Mouse (Mus musculus) ovary, adult 18-20 months (tissue): ENCODE measurements at regions not wholly inside any gene's neighbourhood (a gene's known extent, or its start where the extent isn't known, plus 50 kb on each side); places are given as distances from the start of the nearest gene placed in this dataset.

Experiments used
- DNase-seq: peaks from one replicate; pipeline ENCODE4 v3.0.0; 2022; ENCODE audit warnings: low spot score, mixed read lengths

GRCm38 (mm10) chr1:76919541-76919940 is 595.3 kb downstream of the Epha4 start:
- DNase-seq: no peak

DNA sequence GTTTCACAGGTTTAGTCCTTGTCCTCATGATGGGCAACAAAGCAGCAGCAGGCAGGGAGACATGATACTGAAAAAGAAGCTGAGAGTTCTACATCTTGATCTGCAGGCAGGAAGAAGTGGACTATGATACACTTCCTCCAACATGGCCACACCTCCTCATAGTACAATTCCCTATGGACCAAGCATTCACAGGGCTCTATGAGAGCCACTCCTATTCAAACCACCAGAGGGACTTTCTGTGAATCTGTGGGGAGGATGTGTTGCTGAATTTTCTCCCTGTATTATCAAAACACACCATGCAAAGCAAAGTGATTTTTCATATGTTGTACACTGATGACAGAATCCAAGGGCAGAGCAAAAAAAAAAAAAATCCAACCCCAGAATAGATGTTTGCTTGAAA is 594.3 kb downstream of the Epha4 start:
- DNase-seq: no peak

DNA sequence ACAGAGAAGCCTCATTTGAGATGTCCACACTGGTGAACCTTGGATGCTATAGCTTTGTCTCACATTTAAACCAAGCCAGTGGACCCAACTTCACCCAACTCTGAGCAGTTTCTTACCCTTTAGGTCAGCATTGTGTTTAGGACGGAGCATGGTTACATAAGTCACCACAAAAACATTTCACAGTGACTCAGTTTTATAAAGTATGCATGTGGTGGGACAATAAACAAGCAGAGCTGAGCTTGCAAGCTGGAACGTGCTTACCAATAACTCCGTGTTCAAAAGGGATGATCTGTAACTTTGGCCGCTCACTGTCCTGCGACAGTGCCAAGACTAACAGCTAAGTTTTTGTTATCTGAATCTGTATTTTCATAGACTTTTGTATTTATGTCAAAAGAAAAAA is 587.8 kb downstream of the Epha4 start:
- no peak for DNase-seq

DNA sequence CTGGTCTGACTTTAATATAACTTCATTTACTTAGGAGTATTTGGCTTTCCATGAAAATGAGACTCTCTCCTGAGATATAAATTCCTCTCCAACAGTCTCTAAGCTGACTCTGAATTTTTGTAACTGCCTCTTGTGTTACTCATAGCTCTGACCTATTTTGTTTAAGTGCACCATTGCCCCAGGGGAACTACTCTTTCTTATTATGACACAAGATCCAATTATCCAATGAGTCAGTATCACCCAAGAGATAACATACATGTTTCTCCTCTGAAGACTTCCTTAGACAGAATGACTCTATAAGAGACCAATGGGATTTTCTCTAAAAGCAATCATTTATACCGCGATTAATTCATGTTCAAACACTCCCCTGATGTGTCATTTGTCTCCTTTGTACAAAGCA is 586.9 kb downstream of the Epha4 start:
- no peak for DNase-seq

DNA sequence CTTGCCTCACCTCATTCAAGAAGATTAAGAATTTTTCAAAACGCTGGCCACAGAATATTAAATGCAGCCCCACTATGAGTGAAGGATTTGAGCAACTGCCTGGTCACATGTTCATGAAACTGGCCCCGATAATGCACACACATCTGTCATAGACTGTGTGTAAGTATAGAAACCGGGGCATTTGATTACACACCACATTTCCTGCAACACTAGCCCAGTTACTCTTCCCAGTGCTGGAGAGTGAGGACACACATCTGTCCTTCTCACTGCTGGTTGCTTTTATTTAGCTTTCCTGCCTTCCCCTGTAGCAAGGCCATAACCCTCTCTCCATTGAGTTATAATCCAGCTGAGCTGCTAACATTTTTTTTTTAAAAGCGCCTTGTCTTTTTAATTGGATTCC is 581.4 kb downstream of the Epha4 start:
- DNase-seq: no peak

GRCm38 (mm10) chr1:76942730-76943129 is 572.2 kb downstream of the Epha4 start:
- DNase-seq: peak; percentile 71

- DNase-seq: no peak
Observed at GRCm38 (mm10) chr1:76944046-76944445, 570.8 kb downstream of the Epha4 start.

DNA sequence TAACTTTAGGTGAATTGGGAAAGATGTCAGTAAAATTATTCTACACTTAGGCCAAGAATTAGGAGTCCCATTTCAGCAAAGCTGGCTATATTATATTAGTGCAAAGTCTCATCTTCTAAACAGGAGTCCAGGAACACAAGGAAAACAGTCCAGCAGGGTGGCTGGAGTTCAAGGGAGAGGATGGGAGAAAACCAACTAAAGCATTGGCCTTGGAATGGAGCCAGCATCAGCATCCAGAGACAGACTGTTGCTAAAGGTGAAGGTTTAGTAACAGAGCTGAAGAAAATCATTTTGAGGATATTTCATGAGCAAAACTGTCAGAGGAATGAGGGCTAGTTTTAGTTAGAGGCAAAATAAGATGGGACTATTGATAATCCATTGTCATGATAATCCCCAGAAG is 559.9 kb downstream of the Epha4 start:
- DNase-seq: peak; percentile 7

GRCm38 (mm10) chr1:76957411-76957810 is 557.5 kb downstream of the Epha4 start:
- DNase-seq: no peak

DNA sequence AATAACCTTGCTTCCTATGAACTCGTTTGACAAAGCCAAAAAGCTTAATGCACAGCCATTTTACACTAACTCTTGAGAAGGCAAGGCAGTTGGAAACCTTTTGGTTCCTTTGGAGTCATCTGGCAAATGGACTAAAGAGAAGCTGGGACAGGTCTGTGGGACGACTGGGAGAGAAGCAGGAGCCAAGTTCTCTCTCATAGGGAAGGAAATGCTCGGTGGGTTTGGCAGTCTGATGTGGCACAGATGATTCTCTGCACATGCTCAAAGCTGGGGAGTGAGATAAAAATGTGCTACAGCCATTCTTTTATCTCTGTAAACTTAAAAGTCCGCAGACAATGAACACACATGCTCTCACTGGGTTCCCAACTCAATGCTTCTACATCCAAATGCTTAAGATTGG is 556.2 kb downstream of the Epha4 start:
- no peak for DNase-seq

GRCm38 (mm10) chr1:76972454-76972853 is 542.4 kb downstream of the Epha4 start:
- no peak for DNase-seq

GRCm38 (mm10) chr1:76975077-76975945 is 539.6 kb downstream of the Epha4 start:
- DNase-seq: no peak

GRCm38 (mm10) chr1:76980498-76981152 is 534.3 kb downstream of the Epha4 start:
- no peak for DNase-seq

DNA sequence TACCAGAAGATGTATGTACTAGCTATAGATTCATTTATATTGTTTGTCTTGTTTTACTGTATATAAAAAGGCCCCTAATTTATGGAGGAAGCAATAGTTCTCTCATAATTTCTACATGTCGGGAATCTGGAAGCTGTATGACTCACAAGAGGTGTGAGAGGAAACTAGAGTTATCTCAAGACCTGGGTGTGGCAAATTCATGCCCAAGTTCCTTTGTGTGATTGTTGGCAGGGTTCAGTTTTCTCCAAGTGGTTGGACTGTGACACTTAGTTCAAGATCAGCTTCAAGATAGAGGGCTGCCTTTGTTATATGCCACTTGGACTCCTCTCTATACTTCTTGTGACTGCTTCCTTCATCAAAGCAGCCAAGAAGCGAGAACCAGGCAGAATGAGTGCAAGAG is 521.1 kb downstream of the Epha4 start:
- DNase-seq: no peak

- no peak for DNase-seq
Observed at GRCm38 (mm10) chr1:77008001-77008400, 506.9 kb downstream of the Epha4 start.

GRCm38 (mm10) chr1:77010608-77011214 is 504.2 kb downstream of the Epha4 start:
- no peak for DNase-seq

GRCm38 (mm10) chr1:77027656-77028055 is 487.2 kb downstream of the Epha4 start:
- no peak for DNase-seq

DNA sequence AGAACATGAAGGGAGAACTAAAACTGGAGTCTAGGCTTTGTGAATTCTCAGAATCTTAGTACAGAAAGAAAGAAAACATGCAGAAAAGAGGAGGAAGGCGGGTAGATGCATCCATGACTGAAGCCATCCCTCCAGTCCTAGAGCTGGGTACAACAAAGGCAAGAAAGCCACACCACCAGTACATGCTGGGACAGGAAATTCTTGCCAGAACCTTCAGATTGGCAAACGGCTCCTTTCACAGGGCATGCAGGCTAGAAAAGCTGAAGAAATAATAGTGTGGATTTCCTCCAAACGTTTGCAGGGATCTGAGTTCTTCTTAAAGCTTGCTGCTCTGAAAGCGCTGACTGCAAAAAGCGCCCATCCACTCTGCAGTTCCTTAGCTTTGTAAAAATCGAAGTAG is 486.7 kb downstream of the Epha4 start:
- no peak for DNase-seq

- no peak for DNase-seq
Observed at GRCm38 (mm10) chr1:77029091-77029490, 485.8 kb downstream of the Epha4 start.

DNA sequence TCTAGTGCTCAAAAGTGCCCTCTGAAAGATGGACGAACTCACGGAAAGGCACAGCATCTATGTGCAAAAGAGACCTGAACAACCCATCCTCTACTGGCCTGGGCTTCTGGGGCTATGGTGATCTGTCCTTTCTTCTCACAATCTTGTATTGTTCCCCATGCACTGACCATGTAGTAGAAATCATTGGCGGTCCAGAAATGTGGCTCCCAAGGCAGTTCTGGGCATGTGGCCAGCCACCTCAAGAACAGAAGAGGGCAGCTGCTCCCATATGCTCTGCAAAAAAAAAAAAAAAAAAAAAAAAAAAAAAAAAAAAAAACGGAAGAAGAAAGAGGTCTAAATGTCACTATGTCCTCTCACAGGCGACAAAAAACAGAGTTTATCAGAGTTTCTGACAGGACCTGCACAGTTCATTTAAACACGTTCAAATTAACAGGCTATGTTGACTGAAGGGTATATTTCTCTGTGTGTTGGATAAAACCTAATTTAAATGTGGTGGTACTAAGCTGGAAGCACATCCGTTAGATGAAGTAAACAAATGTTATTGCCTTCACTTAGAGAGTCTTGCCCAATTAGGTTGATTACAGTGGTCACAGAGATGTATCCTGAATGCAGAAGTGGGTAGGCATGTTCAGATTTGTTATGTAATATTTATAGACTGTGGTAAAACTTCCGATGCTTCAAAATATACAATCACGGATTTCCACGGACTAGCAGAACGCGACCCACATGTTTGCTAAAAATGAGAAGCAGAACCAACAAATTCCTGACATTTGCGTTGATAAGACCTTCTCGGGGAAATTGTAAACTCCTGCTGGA is 470.9 kb downstream of the Epha4 start:
- DNase-seq: peak; percentile 8

DNA sequence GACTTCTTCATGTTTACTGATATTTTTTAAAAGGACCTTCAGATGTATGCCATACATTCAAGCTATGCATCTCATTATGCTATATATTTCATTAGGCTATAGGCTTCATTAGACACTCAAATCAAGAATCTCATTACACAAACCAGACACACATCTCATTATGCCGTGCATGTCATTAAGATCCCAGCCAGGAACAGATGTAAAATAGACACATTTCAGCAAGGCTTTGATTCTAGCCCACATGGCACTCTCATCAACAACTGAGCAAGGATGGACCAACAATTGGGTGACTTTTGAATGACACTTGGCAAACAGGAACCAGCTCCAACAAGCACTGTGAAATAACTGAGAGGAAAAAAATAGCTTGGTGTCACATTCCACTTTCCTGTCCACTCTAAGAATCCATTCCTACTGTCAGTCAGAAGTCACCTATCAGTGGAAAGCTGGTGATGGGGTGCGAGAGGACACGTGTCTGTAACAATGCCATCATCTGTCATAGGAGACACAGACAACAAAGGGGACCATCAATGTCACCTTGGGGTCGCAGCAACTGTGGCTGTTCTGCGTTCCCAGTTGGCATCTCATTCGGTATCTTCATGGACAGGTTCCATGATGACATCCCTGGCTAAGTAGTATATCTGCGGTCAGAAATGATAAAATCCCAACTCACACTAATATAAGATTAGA is 466.0 kb downstream of the Epha4 start:
- no peak for DNase-seq

DNA sequence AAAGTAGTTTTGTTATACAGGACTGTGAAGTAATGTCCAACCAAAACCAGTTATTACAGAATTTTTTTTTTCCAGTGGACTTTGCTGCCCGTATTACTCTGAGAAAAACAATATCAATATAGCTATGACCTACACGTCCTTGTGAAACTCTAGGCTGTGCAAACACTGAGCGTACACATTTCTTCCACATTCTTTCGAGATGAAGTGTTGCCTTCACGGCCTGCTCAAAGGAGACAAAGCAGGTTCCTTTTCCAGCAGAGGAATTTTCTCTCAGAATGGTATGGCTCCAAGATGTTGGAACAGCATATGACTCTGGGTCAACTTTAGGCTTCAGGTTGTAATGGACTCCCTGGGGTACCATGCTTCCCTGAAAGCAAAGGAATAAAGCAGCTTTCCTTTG is 463.6 kb downstream of the Epha4 start:
- no peak for DNase-seq
